ENCODE assay signal across 8 mouse cellular contexts in genomic region chr1:155972146-155973067, GRCm38 (mm10). TPM values are rescaled to one million over a fixed set of nuclear protein-coding genes. Genes with fewer than 3 reads are reported as not detected.
DNase-seq lines count a peak whose midpoint lies in the region; ATAC-seq and TF ChIP-seq lines count a peak whose summit lies in the region.

No protein-coding gene starts in this region.

- no peaks in the 10 kb centered on the region for H3K27me3 ChIP-seq in cerebellum, adult 2 months (ENCODE audit: control insufficient read depth, insufficient read depth, low read length)
- no peaks in the 10 kb centered on the region for H3K27me3 ChIP-seq in neural tube, embryonic 11.5 days (ENCODE audit: control insufficient read depth, insufficient read depth, low read length)
- no peaks in the 10 kb centered on the region for H3K27me3 ChIP-seq in embryonic facial prominence, embryonic 11.5 days (ENCODE audit: control insufficient read depth, insufficient read depth, low read length)
- H3K27me3 ChIP-seq in intestine, embryonic 16.5 days (replicated peaks; ENCODE audit: control insufficient read depth, insufficient read depth, low read length): no peaks in the 10 kb centered on the region

- H3K9ac ChIP-seq in neural tube, embryonic 11.5 days (ENCODE audit: low read length): peak overlapping the region; percentile 96
- peak overlapping the region; percentile 94 for H3K9ac ChIP-seq in embryonic facial prominence, embryonic 11.5 days (replicated peaks; ENCODE audit: low read length)
- H3K9ac ChIP-seq in intestine, embryonic 16.5 days (ENCODE audit: low read depth, low read length): peak overlapping the region; percentile 98

- no peaks in the 10 kb centered on the region for H3K9me3 ChIP-seq in neural tube, embryonic 11.5 days (ENCODE audit: control insufficient read depth, low read length)
- H3K9me3 ChIP-seq in embryonic facial prominence, embryonic 11.5 days (replicated peaks; ENCODE audit: control insufficient read depth, low read length): no peaks in the 10 kb centered on the region
- no peaks in the 10 kb centered on the region for H3K9me3 ChIP-seq in intestine, embryonic 16.5 days (ENCODE audit: control insufficient read depth, low read length)

- no peak for TF ChIP-seq CTCF in cerebellum, adult 2 months (IDR thresholded peaks at IDR 0.05; ENCODE audit: borderline replicate concordance, insufficient read depth, low read depth, low read length)

- H3K27ac ChIP-seq in cerebellum, adult 2 months (ENCODE audit: insufficient read depth, low read length): peak overlapping the region; percentile 74
- H3K27ac ChIP-seq in neural tube, embryonic 11.5 days (ENCODE audit: low read depth, low read length): peak overlapping the region; percentile 75
- peak overlapping the region; percentile 81 for H3K27ac ChIP-seq in embryonic facial prominence, embryonic 11.5 days (replicated peaks; ENCODE audit: low read depth, low read length)
- peak overlapping the region; percentile 94 for H3K27ac ChIP-seq in intestine, embryonic 16.5 days (ENCODE audit: low read length)

- peak overlapping the region; percentile 97 for H3K4me3 ChIP-seq in cerebellum, adult 2 months (replicated peaks; ENCODE audit: insufficient read depth, low read depth, low read length)
- H3K4me3 ChIP-seq in neural tube, embryonic 11.5 days (ENCODE audit: low read depth, low read length): peak overlapping the region; percentile 99
- H3K4me3 ChIP-seq in embryonic facial prominence, embryonic 11.5 days (ENCODE audit: low read depth, low read length): peak overlapping the region; percentile 89
- peak overlapping the region; percentile 98 for H3K4me3 ChIP-seq in intestine, embryonic 16.5 days (ENCODE audit: low read length)

- H3K4me1 ChIP-seq in cerebellum, adult 2 months (ENCODE audit: control insufficient read depth, insufficient read depth, low read length): peaks cover 5% of the 10 kb centered on the region; the same call in 1 of the 2 replicates
- peaks cover 2% of the 10 kb centered on the region; the same call in 1 of the 2 replicates for H3K4me1 ChIP-seq in neural tube, embryonic 11.5 days (ENCODE audit: control insufficient read depth, insufficient read depth, low read length)
- H3K4me1 ChIP-seq in embryonic facial prominence, embryonic 11.5 days (ENCODE audit: control insufficient read depth, insufficient read depth, low read length): no peaks in the 10 kb centered on the region
- peaks cover 6% of the 10 kb centered on the region; the same call in 1 of the 2 replicates for H3K4me1 ChIP-seq in intestine, embryonic 16.5 days (ENCODE audit: control insufficient read depth, insufficient read depth, low read length)

- no peak for DNase-seq in cerebellum, adult 2 months
- DNase-seq in cerebellum, postnatal 36 days: no peak
- DNase-seq in neural tube, embryonic 11.5 days (ENCODE audit: low spot score): no peak
- DNase-seq in neural tube, embryonic 10.5 days (ENCODE audit: extremely low spot score, low spot score): no peak
- peak; percentile 13 for DNase-seq in embryonic facial prominence, embryonic 11.5 days (ENCODE audit: low spot score)
- peak; percentile 14 for DNase-seq in mesoderm, embryonic 11.5 days (ENCODE audit: low read depth, low spot score)
- no peak for DNase-seq in layer of hippocampus, postnatal 36 days

- no peak for TF ChIP-seq POLR2A in cerebellum, adult 2 months (IDR thresholded peaks at IDR 0.05; ENCODE audit: borderline replicate concordance, insufficient read depth, low read length)

- 1% methylated on average over 50 of the region's 51 CpGs for WGBS in cerebellum, adult 2 months
- whole genome bisulfite sequencing in neural tube, embryonic 11.5 days: 2% methylated on average over 41 of the region's 51 CpGs
- 2% methylated on average over 49 of the region's 51 CpGs for WGBS in embryonic facial prominence, embryonic 11.5 days
- 2% methylated on average over 48 of the region's 51 CpGs for WGBS in intestine, embryonic 16.5 days

- no peaks in the 10 kb centered on the region for H3K36me3 ChIP-seq in neural tube, embryonic 11.5 days (ENCODE audit: control insufficient read depth, insufficient read depth, low read length)
- H3K36me3 ChIP-seq in embryonic facial prominence, embryonic 11.5 days (replicated peaks; ENCODE audit: control insufficient read depth, insufficient read depth, low read depth, low read length): no peaks in the 10 kb centered on the region
- H3K36me3 ChIP-seq in intestine, embryonic 16.5 days (ENCODE audit: control insufficient read depth, insufficient read depth, low read length): no peaks in the 10 kb centered on the region

- peak; percentile 62 for ATAC-seq in neural tube, embryonic 11.5 days (ENCODE audit: insufficient read depth, low FRiP score, low TSS enrichment)
- ATAC-seq in embryonic facial prominence, embryonic 11.5 days (replicated peaks; ENCODE audit: insufficient number of reproducible peaks, low FRiP score, low TSS enrichment, low read depth): peak; percentile 57
- ATAC-seq in intestine, embryonic 16.5 days: peak; percentile 66

- H3K4me2 ChIP-seq in neural tube, embryonic 11.5 days (ENCODE audit: low read depth): peak overlapping the region; percentile 82
- H3K4me2 ChIP-seq in embryonic facial prominence, embryonic 11.5 days (ENCODE audit: low read depth, low read length): peak overlapping the region; percentile 76
- H3K4me2 ChIP-seq in intestine, embryonic 16.5 days (ENCODE audit: low read depth, low read length): peak overlapping the region; percentile 68

RNA-seq across cellular contexts. Expression of gene Cep350, which starts 0.6 kb away (rescaled TPM):
- polyA plus RNA-seq in cerebellum, adult 2 months (2012; rRNA removed): 16.4 and 17.4 TPM in 2 replicates
- polyA plus RNA-seq in neural tube, embryonic 11.5 days (2014; fragmentation: Nextera tagmentation; extraction: Ambion mirVana): 6.2 and 7.2 TPM in 2 replicates
- polyA plus RNA-seq in embryonic facial prominence, embryonic 11.5 days (2014; fragmentation: Nextera tagmentation; extraction: Ambion mirVana): 6.6 and 8.2 TPM in 2 replicates
- polyA plus RNA-seq in intestine, embryonic 16.5 days (2015; fragmentation: Nextera tagmentation; extraction: Ambion mirVana): 7.5 and 9.8 TPM in 2 replicates
- 10 to 100 TPM; 47.4 to 51.9 TPM for total RNA-seq in layer of hippocampus, postnatal 36 days (2021)

Comparison
In these comparisons a context has a peak if more than half of its experiments do, and no peak if none do; other contexts are left out.
1. DNase-seq: peak in embryonic facial prominence, embryonic 11.5 days (single experiment) and mesoderm, embryonic 11.5 days (single experiment); none in cerebellum, adult 2 months (0 of 2), cerebellum, postnatal 36 days (0 of 2), neural tube, embryonic 11.5 days (single experiment), neural tube, embryonic 10.5 days (single experiment) and layer of hippocampus, postnatal 36 days (0 of 2).
2. Peak in every context shown above with its lines, with median percentiles within 50 percentile points of each other: H3K27ac ChIP-seq, H3K4me3 ChIP-seq, ATAC-seq, H3K4me2 ChIP-seq and H3K9ac ChIP-seq.